Mouse (Mus musculus) olfactory bulb, adult 2 months (tissue): ENCODE results near the gene Ift27. TPM values are rescaled to one million over a fixed set of nuclear protein-coding genes. Genes with fewer than 3 reads are reported as not detected.

ENCODE experiments used
- H3K27ac ChIP-seq: fragments of 200-500 bp; 2 replicates; pipeline ENCODE4 v1.5.1; 2012; ENCODE audit warnings: low read depth, low read length; ENCODE audit not compliant: insufficient read depth
- H3K4me1 ChIP-seq: fragments of 200-500 bp; 2 replicates; pipeline ENCODE4 v1.6.1; 2012; ENCODE audit warnings: low read length; ENCODE audit not compliant: control insufficient read depth, insufficient read depth
- H3K4me3 ChIP-seq: fragments of 200-500 bp; 2 replicates; pipeline ENCODE4 v1.5.1; 2012; ENCODE audit warnings: mild to moderate bottlenecking, low read depth, low read length, moderate library complexity; ENCODE audit not compliant: insufficient read depth
- CTCF ChIP-seq: fragments of 200-500 bp; IDR thresholded peaks from 2 replicates; pipeline ENCODE4 v1.5.1; 2012; ENCODE audit warnings: low read depth, mild to moderate bottlenecking, low read length, moderate library complexity; ENCODE audit not compliant: insufficient read depth
- POLR2A ChIP-seq: fragments of 200-500 bp; IDR thresholded peaks from 2 replicates; pipeline ENCODE4 v1.6.1; 2012; ENCODE audit warnings: mild to moderate bottlenecking, low read depth, low read length, moderate library complexity; ENCODE audit not compliant: insufficient read depth
- WGBS: fragments of 180-500 bp; shearing (Covaris S2); methylation state at CpG from one replicate; pipeline ENCODE4 v1.1.7; 2018; 5-methylcytosine and 5-hydroxymethylcytosine counted together
- polyA plus RNA-seq: library from polyadenylated mRNA; stranded (reverse); fragments of >200 nt; gene quantifications from 2 replicates; pipeline ENCODE4 v1.2.4, GENCODE M21; 2012; ENCODE audit warnings: low replicate concordance; ENCODE audit not compliant: missing spikeins, insufficient read depth, insufficient read length

Ift27 gene
- polyA plus RNA-seq, 1 experiment, result not detected

DNA sequence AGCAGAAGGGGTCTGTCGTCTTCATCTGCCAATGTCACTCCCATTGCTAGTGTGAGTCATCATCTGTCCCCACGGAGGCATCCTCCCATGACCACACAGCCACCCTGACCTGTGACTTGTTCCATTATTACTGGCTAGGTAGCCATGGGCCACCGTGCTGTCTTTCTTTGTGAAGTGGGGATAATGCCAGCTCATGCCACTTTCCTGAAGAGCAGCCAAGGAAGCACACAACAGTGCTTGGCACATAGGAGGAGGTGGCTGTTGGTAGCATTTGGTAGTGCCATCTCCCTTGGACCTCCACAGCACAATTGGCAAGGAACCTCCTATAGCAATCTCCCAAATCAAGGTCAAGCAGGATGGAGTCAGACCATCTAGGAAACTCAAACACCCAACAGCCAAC is 20.4 kb upstream of the Ift27 start:
- 71% methylated on average over 3 of the region's 3 CpGs for WGBS
- Histone ChIP-seq H3K27ac (no peak overlapping the region), H3K4me1 (0 out of 2 replicates have a peak, but pooled peaks cover under 1% of the 10 kb centered on the region), H3K4me3 (no peak overlapping the region)
- TF ChIP-seq CTCF (no peak), POLR2A (no peak)

DNA sequence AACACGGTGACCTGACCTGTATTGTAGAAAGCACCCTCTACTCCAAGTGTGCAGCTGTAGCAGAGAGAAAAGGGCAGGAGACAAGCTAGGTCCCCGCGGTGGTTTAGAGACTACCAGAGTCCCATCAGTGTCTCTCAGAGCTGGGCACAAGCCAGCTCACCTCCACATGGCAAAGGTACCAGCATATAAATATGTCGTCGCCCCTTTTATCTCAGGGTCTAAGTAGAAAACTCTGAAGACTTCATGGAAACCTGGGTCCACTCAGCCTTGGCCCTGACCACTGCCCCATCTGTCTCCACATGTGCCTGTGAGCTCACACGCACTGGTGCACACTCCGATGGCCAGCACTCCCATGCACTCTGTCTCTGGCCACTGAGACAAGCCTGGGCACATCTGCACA is 15.7 kb upstream of the Ift27 start:
- H3K4me3 ChIP-seq, result no peak overlapping the region
- TF ChIP-seq POLR2A (no peak), CTCF (no peak)
- H3K4me1 ChIP-seq, result peaks cover 17% of the 10 kb centered on the region
- 92% methylated on average over 7 of the region's 7 CpGs for WGBS
- no peak overlapping the region for H3K27ac ChIP-seq

DNA sequence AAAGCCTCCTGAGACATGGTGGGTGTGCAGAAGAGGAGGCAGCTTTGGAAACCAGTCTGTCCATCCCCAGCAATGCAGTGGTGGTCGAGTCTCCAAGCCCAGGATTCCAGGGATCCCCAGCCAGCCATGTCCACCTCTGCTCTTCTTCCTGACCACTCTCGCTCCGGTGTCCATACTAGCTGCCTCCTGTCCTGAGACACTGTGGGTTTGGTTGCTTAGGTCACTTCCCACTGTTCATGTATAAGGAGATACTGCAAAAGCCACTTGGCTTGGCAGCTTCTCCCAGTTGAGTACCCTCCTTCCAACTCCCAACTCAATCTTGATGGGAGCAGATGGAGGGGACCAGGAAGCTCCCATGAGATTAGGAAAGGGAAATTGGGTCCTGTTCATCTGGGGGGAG is 14.6 kb upstream of the Ift27 start:
- H3K4me1 ChIP-seq, result peaks cover 17% of the 10 kb centered on the region
- no peak overlapping the region for H3K4me3 ChIP-seq
- no peak for TF ChIP-seq POLR2A
- no peak for TF ChIP-seq CTCF
- WGBS, result 82% methylated on average over 3 of the region's 3 CpGs
- H3K27ac ChIP-seq, result no peak overlapping the region

DNA sequence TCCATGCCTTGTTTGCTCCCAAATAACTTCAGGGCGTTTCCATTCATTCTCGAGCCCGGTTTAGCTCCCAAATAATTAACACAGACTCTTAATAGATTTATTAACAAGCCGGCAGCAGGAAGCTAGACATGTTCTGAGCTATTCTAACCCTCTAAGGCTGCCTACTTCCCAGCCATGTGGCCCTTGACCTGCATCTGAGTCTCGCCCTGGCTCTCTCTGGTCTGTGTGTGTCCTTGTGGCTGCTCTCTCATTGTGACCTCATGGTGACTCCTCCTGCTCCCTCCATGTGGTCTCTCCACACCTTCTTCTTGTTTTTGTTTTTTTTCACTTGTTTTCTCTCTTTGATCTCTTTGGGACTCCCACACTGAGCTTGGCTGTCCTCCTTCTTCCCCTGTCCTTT is 13.0 kb upstream of the Ift27 start:
- Histone ChIP-seq H3K27ac (no peak overlapping the region), H3K4me3 (no peak overlapping the region), H3K4me1 (peaks cover 24% of the 10 kb centered on the region)
- 26% methylated on average over 5 of the region's 5 CpGs for WGBS
- TF ChIP-seq CTCF (no peak), POLR2A (no peak)

- Histone ChIP-seq H3K4me1 (peaks cover 31% of the 10 kb centered on the region), H3K27ac (no peak overlapping the region), H3K4me3 (no peak overlapping the region)
- WGBS, result 93% methylated on average over 4 of the region's 4 CpGs
- TF ChIP-seq CTCF (no peak), POLR2A (no peak)
Observed at GRCm38 (mm10) chr15:78185609-78186008, 11.7 kb upstream of the Ift27 start.

- Histone ChIP-seq H3K27ac (no peak overlapping the region), H3K4me1 (peaks cover 31% of the 10 kb centered on the region), H3K4me3 (no peak overlapping the region)
- TF ChIP-seq POLR2A (no peak), CTCF (peak; percentile 44)
- 8% methylated on average over 10 of the region's 10 CpGs for WGBS
Observed at GRCm38 (mm10) chr15:78184855-78185254, 10.9 kb upstream of the Ift27 start.

DNA sequence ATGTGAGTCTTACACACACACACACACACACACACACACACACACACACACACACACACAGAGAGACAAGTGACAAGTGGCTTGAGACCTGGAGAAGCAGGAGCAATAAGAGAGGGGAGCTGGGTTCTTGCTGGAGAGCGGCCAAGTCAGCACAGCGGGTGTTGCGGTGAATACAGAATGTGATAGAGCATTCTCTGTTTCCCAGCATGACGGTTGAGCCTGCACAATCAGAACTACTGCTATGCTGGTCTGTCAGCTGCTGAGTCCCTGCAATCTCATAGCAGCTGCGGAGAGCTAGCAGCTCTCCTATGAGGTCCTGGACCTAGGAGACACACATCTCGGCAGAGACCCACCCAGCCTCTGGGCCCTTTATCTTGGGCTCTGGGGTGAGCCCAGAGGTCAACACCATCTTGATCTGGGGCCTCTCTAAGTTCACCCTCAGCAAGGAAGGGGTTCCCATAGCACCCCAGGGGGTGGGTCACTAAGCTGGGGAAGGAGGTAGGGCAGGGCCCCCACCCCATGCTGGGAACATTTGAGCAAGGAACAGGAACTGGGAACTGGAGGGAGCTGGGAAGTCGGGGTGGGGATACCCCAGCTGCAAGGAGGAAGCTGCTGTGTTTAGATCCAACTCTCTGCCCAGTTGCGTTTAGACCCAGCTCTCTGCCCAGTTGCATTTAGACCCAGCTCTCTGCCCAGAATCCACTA is 7.9 kb upstream of the Ift27 start:
- no peak for TF ChIP-seq CTCF
- no peak for TF ChIP-seq POLR2A
- Histone ChIP-seq H3K4me3 (no peak overlapping the region), H3K4me1 (peaks cover 30% of the 10 kb centered on the region), H3K27ac (no peak overlapping the region)
- 22% methylated on average over 8 of the region's 8 CpGs for WGBS

- WGBS, result 83% methylated on average over 3 of the region's 3 CpGs
- Histone ChIP-seq H3K4me1 (peaks cover 24% of the 10 kb centered on the region), H3K4me3 (no peak overlapping the region), H3K27ac (no peak overlapping the region)
- TF ChIP-seq POLR2A (no peak), CTCF (no peak)
Observed at GRCm38 (mm10) chr15:78179775-78180174, 5.9 kb upstream of the Ift27 start.

DNA sequence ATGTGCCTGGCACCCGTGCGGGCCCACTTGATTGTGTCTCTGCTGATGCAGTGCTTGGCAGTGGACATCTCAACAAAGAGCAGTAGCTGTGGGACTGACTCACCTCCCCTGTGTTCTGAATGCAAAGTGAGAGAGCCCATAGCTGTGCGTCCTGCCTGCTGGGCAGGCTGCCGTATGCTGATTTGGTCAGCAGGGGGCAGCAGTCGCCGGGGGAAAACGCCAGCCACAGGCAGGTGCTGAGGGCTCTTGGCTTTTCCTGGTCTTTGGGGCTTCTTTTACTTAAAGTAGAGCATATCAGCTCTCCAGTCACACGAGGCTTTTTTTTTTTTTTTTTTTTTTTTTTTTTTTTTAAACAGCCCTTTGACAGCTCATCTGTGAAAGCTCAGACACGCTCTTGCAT is 4.5 kb upstream of the Ift27 start:
- H3K27ac ChIP-seq, result no peak overlapping the region
- TF ChIP-seq POLR2A (no peak), CTCF (peak; percentile 97)
- peaks cover 26% of the 10 kb centered on the region for H3K4me1 ChIP-seq
- H3K4me3 ChIP-seq, result no peak overlapping the region
- 7% methylated on average over 9 of the region's 9 CpGs for WGBS
